Mouse (Mus musculus) kidney, embryonic 14.5 days (tissue): ENCODE measurements around the gene Mlxipl. TPM values are rescaled to one million over a fixed set of nuclear protein-coding genes. Genes with fewer than 3 reads are reported as not detected.

Source experiments
- polyA plus RNA-seq: library from polyadenylated mRNA; unstranded; fragments of >200 nt; fragmentation: Nextera tagmentation; extraction: Ambion mirVana; gene quantifications from 2 replicates; pipeline ENCODE4 v1.2.1, GENCODE M21; 2014

Gene Mlxipl
- polyA plus RNA-seq, 1 experiment from 2014 or later = 6.4 TPM

Other genes with a start within 250 kb of the Mlxipl start
- gene Tmem270, start 183.2 kb upstream of the Mlxipl start, polyA plus RNA-seq = not detected in 2 replicates
- 0.20 and 0.24 TPM in 2 replicates for gene Cldn13, start 174.4 kb upstream of the Mlxipl start, polyA plus RNA-seq
- 19.4 and 26.6 TPM in 2 replicates for gene Mettl27, start 157.5 kb upstream of the Mlxipl start, polyA plus RNA-seq
- 73.4 and 76.1 TPM in 2 replicates for gene Cldn4, start 143.0 kb upstream of the Mlxipl start, polyA plus RNA-seq
- 47.0 and 54.7 TPM in 2 replicates for gene Cldn3, start 103.7 kb upstream of the Mlxipl start, polyA plus RNA-seq
- 73.5 and 78.9 TPM in 2 replicates for gene Abhd11, start 80.7 kb upstream of the Mlxipl start, polyA plus RNA-seq
- gene Stx1a, start 66.4 kb upstream of the Mlxipl start, polyA plus RNA-seq = 11.5 and 13.5 TPM in 2 replicates
- gene Dnajc30, start 25.7 kb upstream of the Mlxipl start, polyA plus RNA-seq = 33.4 and 34.4 TPM in 2 replicates
- gene Bud23, start 24.9 kb upstream of the Mlxipl start, polyA plus RNA-seq = 118 and 156 TPM in 2 replicates
- 8.9 and 12.6 TPM in 2 replicates for gene Vps37d, start 11.6 kb upstream of the Mlxipl start, polyA plus RNA-seq
- gene Tbl2, start 59.8 kb downstream of the Mlxipl start, polyA plus RNA-seq = 11.9 and 24.5 TPM in 2 replicates
- gene Bcl7b, start 78.4 kb downstream of the Mlxipl start, polyA plus RNA-seq = 47.9 and 56.1 TPM in 2 replicates
- gene Baz1b, start 97.4 kb downstream of the Mlxipl start, polyA plus RNA-seq = 35.8 and 68.8 TPM in 2 replicates
- 0.54 and 1.1 TPM in 2 replicates for gene Fzd9, start 161.3 kb downstream of the Mlxipl start, polyA plus RNA-seq